Mouse (Mus musculus): ENCODE results near the gene Sprr2b. TPM values are rescaled to one million over a fixed set of nuclear protein-coding genes. Genes with fewer than 3 reads are reported as not detected.

Gene Sprr2b
- polyA plus RNA-seq, 1 experiment = 0.11 TPM

DNA sequence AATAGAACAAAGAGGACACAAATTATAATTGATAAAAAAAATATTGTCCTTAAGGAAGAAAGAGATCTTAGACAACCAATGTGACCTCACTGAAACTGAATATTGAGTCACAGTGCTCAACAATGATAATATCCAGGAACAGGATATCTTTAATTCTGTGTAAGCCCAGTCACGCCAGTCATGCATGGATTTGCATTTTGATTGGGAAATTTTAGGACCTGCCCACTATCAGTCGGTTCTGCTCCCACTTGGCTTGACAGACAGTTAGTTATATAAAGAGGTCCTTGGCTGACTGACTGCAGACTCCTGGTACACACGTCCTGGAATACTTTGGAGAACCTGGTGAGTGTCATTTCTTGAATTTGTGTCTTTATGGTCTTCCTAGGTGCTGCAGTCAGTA is 48.5 kb downstream of the Sprr2b start, which contains the start of gene Sprr2f:
Gene Sprr2f (plus strand): TSS at position 301 of the 400 bp plus-strand sequence.
- H3K79me2 ChIP-seq (ENCODE audit: control insufficient read depth, insufficient read depth) = no peaks in the 10 kb centered on the region
- no peaks in the 10 kb centered on the region for H3K36me3 ChIP-seq (ENCODE audit: control insufficient read depth, insufficient read depth)
- H3ac ChIP-seq (ENCODE audit: control insufficient read depth, insufficient read length, low read depth) = no peak within 1 kb of the TSS
- H3K4me3 ChIP-seq (ENCODE audit: insufficient read depth, poor library complexity, severe bottlenecking) = no peak within 1 kb of the TSS
- no peak for TF ChIP-seq MYOG (IDR thresholded peaks at IDR 0.05; ENCODE audit: control insufficient read depth, extremely low read depth, insufficient read length)
- TF ChIP-seq USF1 (IDR thresholded peaks at IDR 0.05; ENCODE audit: low read depth) = no peak
- H3K27me3 ChIP-seq (ENCODE audit: control insufficient read depth, insufficient read depth, insufficient read length) = no peaks in the 10 kb centered on the region
- no peaks in the 10 kb centered on the region for H3K79me3 ChIP-seq (ENCODE audit: low read depth)

Other genes starting within 250 kb of the Sprr2b start
- gene Lor, start 233.5 kb upstream of the Sprr2b start, polyA plus RNA-seq (2012; fragmentation: generic; extraction: Trizol) = 6.9 TPM
- gene Prr9, start 192.7 kb upstream of the Sprr2b start, polyA plus RNA-seq (2012; fragmentation: generic; extraction: Trizol) = 19.7 TPM
- 0.13 TPM for gene Lelp1, start 173.9 kb upstream of the Sprr2b start, polyA plus RNA-seq (2012; fragmentation: generic; extraction: Trizol)
- 0.06 TPM for gene Sprr2a1, start 100.8 kb upstream of the Sprr2b start, polyA plus RNA-seq (2012; fragmentation: generic; extraction: Trizol)
- 2.6 TPM for gene Sprr2a2, start 100.7 kb upstream of the Sprr2b start, polyA plus RNA-seq (2012; fragmentation: generic; extraction: Trizol)
- gene Sprr2a3, start 31.2 kb upstream of the Sprr2b start, polyA plus RNA-seq (2012; fragmentation: generic; extraction: Trizol) = 0.13 TPM
- gene Sprr2d, start 22.5 kb downstream of the Sprr2b start, polyA plus RNA-seq (2012; fragmentation: generic; extraction: Trizol) = not detected
- 0.06 TPM for gene Sprr2e, start 35.5 kb downstream of the Sprr2b start, polyA plus RNA-seq (2012; fragmentation: generic; extraction: Trizol)
- gene Sprr2f, start 48.6 kb downstream of the Sprr2b start, polyA plus RNA-seq (2012; fragmentation: generic; extraction: Trizol) = not detected
- 1.8 TPM for gene Sprr2h, start 69.1 kb downstream of the Sprr2b start, polyA plus RNA-seq (2012; fragmentation: generic; extraction: Trizol)
- not detected for gene Sprr2i, start 91.4 kb downstream of the Sprr2b start, polyA plus RNA-seq (2012; fragmentation: generic; extraction: Trizol)
- 0.16 TPM for gene Sprr2j-ps, start 101.5 kb downstream of the Sprr2b start, polyA plus RNA-seq (2012; fragmentation: generic; extraction: Trizol)
- gene Gm9774, start 112.8 kb downstream of the Sprr2b start, polyA plus RNA-seq (2012; fragmentation: generic; extraction: Trizol) = 8.5 TPM
- 4.0 TPM for gene Sprr2k, start 116.0 kb downstream of the Sprr2b start, polyA plus RNA-seq (2012; fragmentation: generic; extraction: Trizol)
- 0.46 TPM for gene Sprr1b, start 122.2 kb downstream of the Sprr2b start, polyA plus RNA-seq (2012; fragmentation: generic; extraction: Trizol)
- not detected for gene Sprr3, start 142.1 kb downstream of the Sprr2b start, polyA plus RNA-seq (2012; fragmentation: generic; extraction: Trizol)
- gene Sprr1a, start 169.3 kb downstream of the Sprr2b start, polyA plus RNA-seq (2012; fragmentation: generic; extraction: Trizol) = 23.8 TPM
- gene Sprr4, start 183.9 kb downstream of the Sprr2b start, polyA plus RNA-seq (2012; fragmentation: generic; extraction: Trizol) = not detected
- not detected for gene 2310046K23Rik, start 217.9 kb downstream of the Sprr2b start, polyA plus RNA-seq (2012; fragmentation: generic; extraction: Trizol)